Mouse (Mus musculus): Measurements from ENCODE around the gene Fpr1. TPM values are rescaled to one million over a fixed set of nuclear protein-coding genes. Genes with fewer than 3 reads are reported as not detected.
"Not testable (repeated sequence)": the region's sequence is repeated elsewhere in the genome, so short reads cannot be mapped to it uniquely, and the experiment has no call there.

Gene Fpr1
- 0.41 and 0.69 TPM in 2 replicates for polyA plus RNA-seq (2012; rRNA removed)

DNA sequence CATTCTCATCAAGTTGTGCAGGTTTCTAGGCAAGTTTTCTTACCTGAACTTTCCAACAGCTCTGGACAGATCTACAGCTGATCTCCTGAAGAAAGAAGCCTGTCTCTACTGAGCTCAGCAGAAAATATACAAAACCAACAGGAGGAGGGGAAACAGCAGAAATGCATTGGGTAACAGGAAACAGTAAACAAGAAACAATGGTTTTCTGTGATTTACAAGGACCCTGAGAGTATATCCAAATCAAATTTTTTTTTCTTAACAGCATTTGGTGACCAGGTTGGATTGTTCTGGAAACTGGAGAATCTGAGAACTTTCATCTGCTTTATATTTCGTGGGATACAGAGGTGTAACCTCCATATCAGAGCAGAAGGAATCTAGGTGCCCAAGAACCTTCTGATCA is at the start of gene Fpr1:
Fpr1 (minus strand) TSS at position 101 of the 400 bp plus-strand sequence.
- no peak for DNase-seq (ENCODE audit: low read depth)

DNA sequence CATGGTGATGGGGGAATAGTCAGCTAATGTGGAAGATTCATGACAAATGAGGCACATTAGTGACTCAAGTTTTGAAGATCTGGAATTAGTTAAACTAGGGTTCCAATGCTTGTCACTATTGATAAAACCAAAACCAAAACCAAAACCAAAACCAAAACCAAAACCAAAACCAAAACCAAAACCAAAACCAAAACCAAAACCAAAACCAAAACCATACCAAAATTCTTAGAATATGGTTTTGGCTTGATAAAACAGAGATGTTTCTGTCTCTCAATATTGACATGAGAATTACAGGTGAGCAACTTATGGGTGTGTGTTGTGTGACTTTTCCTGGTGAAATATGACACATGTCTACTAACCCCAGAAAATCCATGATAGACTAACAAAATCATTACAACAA is 34.0 kb upstream of the Fpr1 start:
- no peak for DNase-seq (ENCODE audit: low read depth)

DNA sequence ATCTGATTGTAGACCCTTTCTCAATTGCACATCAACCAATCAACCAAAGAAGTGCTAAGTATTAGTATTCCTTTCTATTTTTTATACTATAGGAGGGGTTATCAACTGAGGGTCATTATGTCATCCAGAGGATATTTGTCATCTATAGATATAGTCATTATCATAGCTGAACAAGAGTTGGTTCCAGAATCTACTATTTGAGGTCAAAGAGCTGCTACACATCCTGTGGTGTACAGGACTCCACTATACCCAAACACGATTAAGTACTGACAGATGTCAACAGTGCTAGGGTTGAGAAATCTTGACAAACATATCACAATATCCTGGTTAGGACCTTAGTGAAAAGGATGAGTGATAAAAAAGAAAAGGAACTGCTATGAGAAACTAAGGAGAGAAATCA is 33.6 kb upstream of the Fpr1 start:
- no peak for DNase-seq (ENCODE audit: low read depth)

DNA sequence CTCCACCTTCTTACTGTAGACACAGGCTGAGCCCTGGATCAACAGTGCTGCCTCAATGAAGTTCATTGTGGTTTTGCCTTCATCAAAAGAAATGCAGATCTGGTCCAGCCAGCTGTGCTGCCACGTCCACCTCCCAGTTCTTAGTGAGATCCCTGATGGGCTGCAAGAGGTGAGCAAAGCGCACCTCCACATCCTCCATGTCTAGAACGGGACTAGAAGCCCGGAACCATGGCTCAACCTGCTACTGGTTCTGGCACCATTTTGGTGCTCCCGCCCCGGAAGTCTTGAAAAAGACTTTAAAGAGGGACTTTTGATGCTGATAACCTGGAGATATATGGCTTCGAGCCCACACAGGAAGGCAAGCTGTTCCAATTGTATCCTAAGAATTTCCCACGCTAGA is 28.9 kb upstream of the Fpr1 start:
- not testable (repeated sequence) for DNase-seq (ENCODE audit: low read depth)

DNA sequence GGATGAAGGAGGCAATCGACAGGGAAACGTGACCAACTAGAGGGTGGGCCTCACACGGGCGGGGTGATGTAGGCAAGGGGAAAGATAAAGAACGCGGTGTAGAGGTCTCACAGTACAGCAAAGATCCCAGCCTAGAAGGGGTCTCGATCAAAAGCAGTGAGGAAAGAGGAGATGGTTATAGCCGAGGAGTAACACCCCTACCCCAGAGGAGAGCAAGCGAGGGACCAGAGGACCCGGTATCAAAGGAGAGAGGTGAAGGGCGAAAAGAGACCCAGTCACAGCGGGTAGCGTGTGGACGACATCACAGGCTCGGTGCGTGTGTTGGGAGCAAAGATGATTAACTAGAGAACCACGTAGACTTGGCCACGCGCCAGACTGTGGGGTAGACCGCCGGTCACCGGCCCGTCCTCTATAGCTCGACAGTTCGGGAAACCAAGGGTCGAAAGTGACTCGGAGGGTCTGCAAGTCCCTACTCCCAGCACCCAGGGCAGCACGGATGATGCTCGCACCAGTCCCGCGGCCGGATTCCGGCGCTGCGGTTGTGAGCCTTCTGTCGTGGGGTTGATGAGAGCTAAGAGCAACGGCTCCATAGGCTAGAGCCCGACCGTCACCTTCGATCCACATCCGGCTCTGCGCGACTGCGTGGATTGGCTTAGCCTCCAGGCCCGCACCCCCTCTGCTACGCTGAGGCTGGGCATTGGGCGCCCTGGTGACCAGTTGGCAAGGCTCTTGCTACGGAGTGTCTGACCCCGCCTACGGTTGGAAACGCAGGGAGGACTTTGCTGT is 26.1 kb upstream of the Fpr1 start:
- peak; percentile 19 for DNase-seq (ENCODE audit: low read depth)

DNA sequence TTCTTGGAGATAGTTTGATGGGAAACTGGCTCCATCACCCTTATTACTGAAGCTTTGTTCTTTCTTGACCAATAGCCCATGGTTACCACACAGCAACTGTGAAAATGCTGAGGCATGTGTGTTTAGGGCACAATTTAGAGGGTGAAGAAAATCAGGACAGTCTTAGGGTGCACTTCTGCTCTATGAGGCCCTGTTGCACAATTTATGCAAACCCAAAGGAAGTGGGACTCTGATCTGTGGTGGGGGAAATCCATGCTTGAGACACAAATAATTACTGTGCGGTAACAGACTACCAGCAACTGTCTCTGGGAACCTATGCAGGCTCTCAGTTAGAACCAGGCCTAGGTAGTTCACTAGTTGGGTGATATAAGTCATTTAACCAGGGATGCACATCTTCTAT is 17.0 kb upstream of the Fpr1 start:
- DNase-seq (ENCODE audit: low read depth): no peak

DNA sequence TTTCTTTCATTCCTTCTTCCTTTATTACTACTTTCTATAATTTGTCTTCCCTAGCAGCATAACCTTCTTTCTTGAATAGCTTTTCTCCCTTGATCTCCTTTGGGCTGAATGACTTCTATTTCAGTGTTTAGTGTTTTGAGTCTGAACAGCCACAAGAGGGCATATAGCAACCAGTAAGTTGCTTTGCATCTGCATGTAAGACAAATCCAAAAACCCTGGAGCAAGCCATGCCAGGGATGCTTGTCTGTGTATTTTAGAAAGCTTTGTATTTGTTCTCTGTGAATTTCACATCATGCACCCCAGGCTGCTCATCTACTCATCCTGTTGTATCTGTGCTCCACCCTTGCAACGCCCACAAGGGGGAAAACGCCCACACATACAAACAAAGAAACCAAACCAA is 15.5 kb upstream of the Fpr1 start:
- no peak for DNase-seq (ENCODE audit: low read depth)

DNA sequence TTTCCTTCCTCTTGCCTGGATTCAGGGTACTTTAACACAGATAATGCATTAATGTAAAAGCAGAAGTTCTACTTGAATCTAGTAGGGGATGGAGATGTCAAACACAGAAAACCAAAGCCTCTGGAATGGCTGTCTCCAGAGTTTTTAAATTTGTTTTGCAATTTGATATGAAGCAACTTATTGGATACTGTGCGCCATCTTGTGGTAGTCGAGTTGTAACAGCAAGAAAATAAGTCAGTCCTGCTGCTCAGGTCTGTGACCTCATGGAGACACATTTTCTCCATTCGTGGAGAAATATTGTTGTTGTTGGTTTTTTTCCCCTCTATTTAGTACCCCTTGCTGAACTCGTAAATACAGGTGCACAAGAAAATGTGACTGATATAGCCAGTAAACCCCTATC is 12.3 kb upstream of the Fpr1 start:
- no peak for DNase-seq (ENCODE audit: low read depth)

DNA sequence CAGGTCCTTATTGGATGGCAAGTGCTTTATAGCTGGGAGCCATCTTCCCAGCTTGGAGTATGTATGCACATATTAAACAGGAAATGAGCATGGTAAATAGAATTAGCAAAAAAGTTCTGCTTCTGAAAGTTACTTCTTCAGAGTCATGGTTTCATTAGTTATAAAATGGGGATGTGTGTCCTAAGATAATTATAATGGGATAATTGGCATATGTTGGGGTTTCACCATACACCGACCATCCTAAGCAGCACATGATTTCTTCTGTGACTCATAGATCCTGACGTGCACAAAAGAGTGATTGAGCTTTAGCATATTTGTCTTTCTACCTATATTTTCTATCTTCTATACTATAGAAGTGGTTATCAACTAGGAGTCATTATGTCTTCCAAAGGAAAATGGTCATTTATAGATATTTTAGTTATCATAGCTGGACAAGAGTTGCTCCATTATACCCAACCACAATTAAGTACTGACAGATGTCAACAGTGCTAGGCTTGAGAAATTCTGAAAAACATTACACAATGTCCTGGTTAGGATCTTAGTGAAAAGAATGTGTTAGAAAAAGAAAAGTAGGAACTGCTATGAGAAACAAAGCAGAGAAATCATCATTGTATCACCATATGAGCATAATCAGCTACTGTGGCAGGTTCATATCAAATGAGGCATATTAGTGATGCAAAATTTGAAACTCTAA is 6.1 kb upstream of the Fpr1 start:
- DNase-seq (ENCODE audit: low read depth): no peak

DNA sequence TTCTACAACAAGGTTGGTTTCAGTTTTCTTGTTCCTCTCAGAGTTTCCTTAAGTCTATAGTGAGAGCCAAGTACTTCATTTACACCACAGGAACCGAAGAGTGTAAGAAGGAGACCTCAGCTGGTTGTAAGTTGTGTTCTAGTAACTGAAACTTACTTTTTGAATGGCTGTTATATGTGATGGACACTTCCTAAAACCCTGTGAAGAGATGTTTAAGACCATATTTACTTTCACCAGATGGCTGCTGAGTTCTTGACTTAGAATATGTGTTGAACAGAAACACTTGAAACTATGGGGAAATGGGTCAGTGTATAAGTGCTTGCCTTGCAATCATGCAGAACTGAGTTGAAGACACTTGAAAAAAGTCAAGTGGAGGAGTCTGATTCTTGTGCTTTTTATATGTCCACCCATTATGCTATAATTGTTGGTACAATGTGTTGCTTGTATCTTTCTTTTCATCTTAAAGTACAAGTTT is 4.1 kb upstream of the Fpr1 start, which contains the start of the genes Fpr2 and Fpr3:
Fpr2 (plus strand) TSS at position 51 of the 475 bp plus-strand sequence.
Fpr3 (plus strand) TSS at position 79 of the 475 bp plus-strand sequence.
- DNase-seq (ENCODE audit: low read depth): no peak

DNA sequence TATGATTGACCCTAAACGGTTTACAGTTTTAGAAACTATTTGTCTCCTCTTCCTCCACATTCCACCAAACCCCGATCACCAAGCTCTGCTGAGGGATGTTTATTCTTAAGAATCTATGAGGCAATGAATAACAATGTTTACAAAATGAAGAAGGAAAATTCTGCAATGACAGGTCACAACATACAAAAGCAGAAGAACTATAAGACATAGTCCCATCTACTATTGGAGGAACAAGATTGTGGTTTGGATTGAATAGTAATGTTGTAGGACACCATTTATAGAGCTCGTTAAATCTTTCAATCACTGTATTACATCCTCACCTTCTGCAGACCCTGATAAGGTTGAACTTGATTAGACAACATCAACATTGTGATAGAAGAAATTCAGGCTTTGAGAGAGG is 1.1 kb downstream of the Fpr1 start:
- DNase-seq (ENCODE audit: low read depth): no peak

DNA sequence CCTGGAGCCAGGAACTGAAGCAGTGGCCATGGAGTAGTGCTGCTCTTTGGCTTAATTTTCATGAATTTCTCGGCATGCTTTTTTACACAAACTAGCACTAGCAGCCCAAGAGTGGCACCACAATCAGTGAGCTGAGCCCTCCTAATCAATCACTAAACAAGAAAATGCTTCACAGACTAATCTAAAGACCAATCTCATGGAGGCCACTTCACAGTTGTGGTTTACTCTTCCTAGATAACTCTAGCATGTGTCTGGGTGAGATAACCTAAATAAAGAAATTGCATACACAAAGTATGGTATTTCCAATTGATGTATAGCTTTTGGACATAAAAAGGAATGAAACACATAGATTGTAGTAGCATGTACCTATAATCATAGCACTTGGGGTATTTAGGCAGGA is 4.4 kb downstream of the Fpr1 start:
- no peak for DNase-seq (ENCODE audit: low read depth)

DNA sequence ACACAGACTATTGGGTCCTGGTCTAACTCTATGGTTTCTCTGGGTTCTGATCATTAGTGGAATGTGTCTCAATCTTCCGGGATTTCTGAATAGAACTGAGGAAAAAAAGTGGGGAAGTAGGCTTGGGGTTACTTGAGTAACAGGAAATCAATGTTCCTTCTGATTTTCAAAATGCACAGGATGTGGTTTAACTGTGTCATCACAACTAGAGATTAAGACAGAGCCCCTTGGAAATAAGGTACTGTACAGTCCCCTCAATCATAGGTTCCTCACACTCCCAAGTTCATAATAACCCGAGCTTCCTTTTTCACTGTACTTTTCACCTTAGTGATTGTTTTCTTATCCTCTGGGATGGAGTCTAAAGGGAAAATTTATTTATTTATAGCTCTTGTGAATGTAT is 12.0 kb downstream of the Fpr1 start:
- DNase-seq (ENCODE audit: low read depth): no peak

DNA sequence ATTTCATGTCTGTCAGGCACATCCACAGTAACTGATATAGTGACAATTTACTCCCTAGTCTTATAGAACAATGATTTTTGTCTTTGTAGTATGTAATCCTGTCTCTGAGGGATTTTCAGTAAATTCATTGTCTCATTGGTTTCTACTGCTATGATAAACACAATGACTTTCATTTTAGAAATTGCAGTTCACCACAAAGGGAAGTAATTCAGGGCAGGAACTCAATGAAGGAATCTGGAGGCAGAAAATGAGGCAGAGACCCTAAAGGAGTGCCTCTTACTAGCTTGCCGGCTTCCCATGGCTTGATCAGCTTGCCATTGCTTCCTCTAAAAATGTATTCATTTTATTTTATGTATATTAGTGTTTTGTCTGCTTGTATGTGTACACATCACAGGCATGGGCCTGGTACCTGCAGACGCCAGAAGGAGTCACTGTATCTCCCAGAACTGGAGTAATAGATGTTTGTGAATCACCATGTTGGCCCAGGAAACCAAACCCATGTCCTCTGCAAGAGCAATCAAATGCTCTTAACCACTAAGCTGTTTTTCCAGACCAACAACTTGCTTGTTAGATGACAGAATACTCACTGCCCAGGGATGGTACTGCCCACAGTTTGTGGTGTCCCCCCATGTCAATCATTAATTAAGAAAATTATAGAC is 12.7 kb downstream of the Fpr1 start:
- no peak for DNase-seq (ENCODE audit: low read depth)

DNA sequence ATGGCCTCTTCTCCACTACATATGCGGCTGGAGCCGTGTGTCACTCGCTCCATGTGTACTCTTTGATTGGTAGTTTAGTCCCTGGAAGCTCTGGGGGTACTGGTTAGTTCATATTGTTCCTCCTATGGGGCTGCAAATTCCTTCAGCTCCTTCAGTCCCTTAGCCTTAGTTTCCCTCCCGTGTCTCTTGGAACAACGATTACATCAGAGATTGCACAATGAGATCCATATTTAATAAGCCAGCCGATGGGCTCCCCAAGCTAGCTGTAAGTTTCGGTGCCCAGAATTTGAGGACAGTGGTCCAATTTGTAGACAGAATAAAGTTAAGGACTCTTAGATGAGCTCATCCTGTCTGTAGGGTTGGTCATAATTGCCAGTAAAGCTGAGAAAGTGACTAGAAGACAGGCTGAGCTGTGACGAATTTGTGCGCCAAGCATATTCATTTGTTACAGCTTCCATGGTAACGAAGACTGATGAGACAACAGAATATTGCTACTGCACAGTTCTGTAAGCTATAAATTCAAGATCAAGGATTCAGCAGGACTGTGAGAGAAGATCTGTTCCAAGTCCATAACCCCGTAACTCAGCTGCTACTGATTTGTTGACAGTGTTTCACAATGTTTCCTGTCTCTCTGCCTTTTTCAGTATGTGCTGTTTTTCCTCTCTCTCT is 16.8 kb downstream of the Fpr1 start:
- DNase-seq (ENCODE audit: low read depth): no peak

DNA sequence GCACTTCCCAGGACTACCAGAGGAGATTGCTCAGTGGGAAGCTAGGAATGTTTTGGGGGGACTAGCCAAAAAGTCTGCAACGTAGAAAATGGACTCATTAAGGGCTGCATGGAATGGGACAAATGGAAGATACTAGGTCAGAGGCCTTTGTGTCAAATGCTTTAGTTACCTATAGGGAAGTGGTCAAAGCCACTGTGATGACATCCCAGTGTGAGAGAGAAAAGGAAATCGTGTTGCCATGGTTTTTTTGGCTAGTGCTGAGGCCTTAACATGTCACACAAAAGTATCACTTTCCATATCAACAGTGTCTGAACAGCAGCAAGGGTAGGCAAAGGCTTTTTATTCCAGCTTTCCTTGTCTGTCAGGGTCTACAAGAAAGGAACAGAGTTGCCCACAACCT is 18.6 kb downstream of the Fpr1 start:
- DNase-seq (ENCODE audit: low read depth): no peak

DNA sequence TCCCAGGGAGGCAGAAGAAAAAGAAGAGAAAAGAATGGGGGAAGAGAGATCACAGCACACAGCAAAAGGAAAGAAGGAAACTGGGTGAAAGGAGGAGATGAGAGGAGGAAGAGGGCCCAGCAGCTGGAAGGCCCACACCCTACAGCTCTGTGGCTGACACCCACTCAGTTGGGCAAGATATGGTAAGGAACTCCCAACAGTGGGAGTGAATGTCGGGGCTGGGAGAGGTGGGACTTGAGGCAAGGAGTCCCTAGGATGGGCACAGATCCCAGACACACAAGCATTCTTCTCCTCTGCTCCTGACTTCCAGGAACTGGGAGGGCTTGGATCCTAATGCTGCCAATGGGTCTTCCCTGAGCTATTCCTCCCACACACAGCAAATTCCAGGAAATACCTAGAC is 21.4 kb downstream of the Fpr1 start:
- DNase-seq (ENCODE audit: low read depth): no peak

DNA sequence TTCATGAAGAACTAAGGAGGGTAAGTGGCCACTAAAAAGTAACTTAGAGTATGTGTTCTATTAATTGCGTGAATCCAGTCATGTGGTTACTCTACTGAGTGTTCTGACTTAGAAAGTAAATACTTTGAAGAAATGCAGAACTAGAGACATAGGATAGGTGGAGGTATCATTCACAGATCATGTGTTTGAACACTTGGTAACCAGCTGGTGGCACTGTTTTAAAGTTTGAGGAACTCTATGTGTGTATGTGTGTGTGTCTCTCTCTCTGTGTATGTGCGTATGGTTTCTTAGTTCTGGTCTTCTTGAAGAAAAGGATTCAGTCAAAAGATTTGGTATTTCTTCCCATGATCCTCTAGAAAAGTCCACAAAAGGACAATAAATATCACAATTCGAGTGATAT is 23.6 kb downstream of the Fpr1 start:
- DNase-seq (ENCODE audit: low read depth): no peak

DNA sequence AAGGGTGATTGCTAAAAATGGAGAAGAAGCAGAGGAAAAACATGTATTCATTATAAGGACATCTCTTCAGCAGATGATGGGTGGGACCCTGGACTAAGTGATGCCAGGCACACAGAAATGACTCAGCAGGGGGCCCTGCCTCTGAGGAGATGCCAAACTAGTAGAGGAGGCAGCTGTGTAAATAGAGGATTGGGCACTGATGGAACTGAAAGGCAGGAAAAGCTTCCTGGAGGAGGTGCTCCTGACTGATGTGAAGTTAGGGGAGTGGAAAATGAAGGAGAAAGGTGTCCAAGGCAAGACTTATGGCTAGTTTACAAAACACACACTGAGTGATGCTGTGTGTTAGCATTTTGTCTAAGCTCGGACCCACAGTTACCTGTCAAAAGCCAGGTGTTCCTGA is 26.3 kb downstream of the Fpr1 start:
- no peak for DNase-seq (ENCODE audit: low read depth)

DNA sequence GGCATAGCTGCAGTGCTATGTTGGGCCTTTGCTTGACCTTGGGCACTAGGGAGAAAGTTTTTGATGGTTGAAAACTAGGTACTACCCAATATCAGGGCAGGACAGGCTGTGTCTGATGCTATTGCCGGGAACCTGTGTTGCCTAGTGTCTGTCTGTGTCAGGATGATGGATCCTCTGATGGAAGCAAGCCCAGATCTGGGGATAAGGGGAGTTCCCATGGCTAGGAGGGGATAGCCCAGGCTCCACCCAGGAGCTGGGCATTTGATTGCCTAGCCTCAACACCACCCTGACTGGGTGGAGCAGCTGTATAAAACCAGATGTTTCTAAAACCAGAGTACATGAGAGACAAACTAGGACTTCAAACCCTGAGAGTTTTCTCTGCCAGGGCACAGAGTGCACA is 27.1 kb downstream of the Fpr1 start:
- DNase-seq (ENCODE audit: low read depth): no peak

DNA sequence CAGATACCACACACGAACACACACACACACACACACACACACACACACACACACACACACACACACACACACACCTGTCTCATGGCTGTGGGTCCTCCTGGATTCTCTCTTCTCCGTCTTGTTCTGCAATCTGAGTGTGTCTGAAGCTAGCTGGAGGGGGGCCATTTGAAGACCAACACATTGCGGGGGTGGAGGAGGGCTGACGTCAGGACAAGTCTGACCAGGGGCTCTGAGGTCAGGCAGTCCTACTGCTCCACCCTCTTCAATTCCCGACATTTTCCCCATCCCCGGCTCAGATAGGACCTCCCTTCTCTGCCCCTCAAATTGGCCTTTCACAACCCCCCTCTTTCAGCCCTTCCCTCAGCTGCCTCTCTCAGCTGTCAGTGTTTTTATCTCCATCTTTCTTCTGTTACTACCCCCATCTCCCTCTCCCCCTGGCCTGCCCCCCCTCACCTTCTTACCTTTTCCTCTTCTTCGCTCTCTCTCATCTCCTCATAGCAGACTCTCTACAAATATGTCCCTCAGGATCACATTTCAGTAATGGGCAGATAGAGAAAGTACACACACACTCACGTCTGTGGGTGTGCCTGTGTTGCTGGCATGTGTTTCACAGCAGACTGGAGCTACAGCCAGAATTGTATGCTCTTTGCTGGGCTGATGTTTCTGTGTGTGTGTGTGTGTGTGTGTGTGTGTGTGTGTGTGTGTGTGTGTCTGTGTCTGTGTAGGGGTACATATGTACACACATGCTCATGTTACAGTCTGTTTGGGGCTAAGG is 28.5 kb downstream of the Fpr1 start, which contains the start of gene Has1:
Has1 (minus strand) TSS at position 142 of the 775 bp plus-strand sequence.
- no peak for DNase-seq (ENCODE audit: low read depth)
